Mouse (Mus musculus) cerebellum, adult 18-20 months (tissue): ENCODE data around the gene Slco2a1.
"Not testable (repeated sequence)": the region's sequence is repeated elsewhere in the genome, so short reads cannot be mapped to it uniquely, and the experiment has no call there.

Experiments used
- DNase-seq, 2 experiments: peaks; one replicate each; pipeline ENCODE4 v3.0.0; 2021

Gene Slco2a1

DNA sequence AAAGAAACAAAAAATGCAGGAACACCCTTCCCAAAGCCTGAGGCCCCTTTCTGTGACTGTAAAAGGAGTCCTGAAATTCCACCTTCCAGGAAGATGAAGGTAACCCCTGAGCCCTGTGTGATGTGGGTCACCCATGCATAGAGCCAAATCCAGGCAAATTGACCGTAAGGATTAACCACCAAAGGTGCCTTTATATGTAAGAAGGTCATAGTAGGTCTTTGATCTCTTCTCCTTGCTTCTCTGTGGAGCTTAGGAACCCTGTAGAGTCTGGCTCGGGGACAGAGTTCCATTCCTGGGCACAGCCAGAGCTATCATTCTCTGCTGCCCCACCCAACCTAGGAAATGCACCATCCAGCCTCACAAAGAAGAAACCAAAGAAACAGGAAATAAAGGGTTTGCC lies 100.1 kb downstream of the Slco2a1 start:
- DNase-seq = no peak

DNA sequence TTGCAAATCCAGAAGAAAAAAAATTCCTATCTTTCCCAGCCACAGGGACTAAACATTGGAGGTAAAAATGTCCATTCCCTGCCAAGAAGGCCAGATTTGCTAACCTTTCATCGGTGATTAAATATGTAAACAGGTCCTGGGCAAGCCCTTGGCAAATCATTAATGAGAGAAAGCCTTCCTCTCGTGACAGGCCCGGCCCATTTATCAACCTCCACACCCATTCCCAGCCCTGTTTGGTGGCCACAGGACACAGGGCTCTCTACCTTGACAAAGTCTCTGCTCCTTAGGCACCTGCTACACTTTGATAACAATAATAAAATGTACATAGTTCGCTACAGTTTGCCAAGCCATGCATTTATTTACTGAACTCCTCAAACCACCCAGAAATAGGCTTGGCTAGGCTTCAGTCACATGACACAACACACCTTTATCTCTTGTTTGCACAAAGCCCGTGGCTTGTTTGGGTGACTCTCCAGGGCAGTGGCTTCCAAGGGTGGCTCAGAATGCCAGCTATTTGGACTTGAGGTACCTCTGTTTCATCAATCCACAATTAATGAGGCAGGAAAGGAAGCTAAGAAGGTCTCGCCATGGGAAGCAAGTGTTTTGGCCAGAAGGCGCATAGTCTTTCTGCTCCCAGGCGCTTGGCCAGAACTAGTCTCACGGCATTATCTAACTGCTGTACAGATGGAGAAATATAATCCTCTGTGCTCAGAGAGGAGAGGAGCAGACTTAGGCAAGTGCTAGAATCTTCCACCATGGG lies 101.8 kb downstream of the Slco2a1 start:
- DNase-seq = peak; percentile 79 to 86

DNA sequence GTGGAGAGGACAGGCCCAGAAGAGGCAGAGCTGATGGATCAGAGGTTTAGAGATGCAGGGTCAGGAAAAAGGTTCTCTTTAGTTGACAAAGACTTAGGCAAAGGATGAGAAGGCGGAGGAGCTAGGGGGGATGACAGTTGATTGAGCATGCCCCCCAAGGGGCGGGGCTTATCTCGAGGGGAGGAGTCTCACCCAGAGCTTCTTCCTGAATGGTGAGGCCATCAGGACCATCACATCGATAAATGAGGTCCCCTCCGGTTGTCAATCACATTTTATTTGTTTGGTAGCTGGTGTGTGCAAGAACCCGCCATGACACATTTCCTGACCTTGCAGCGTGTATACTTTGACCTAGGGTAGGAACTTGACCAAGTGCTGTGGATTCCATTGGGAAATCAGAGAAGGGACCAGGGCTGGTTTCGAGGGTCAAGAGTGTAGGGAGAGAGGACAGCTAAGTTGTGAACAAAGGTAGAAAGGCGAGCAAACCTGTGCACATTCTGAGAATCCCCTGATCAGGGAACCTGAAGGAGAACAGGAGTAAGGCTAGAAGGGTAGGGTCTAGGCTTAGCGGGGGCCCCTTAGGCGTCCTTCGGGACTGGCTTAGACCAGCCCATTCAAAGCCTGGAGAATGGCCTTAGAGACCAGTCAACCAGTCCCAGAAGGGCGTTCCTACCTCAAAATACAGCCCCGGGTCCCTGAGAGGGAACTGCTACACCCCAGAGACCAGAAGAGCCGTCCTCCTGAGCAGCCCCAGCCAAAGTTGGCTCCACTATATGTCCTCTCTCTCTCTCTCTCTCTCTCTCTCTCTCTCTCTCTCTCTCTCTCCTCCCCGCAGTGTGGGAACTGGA lies 102.7 kb downstream of the Slco2a1 start:
- no peak for DNase-seq

DNA sequence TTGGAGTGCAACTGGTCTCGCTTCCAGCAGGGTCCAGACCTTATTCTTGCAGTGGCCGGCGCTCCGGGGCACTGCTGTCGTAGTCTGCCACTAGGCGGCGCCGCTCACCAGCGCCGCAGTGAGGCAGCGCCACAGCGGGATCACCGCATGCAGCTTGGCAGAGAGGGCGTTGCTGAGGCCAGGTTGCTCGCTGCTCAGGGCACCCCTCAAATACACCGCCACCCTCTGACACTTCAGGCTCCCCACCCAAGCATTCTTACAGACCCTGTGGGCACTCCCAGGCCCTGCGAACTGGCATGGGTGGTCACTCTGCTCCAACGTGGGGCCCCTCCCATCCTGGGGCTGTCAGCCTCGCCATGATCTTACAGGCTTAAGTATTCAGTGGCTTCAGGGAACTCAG lies 103.7 kb downstream of the Slco2a1 start:
- DNase-seq = peak; percentile 83 to 94

DNA sequence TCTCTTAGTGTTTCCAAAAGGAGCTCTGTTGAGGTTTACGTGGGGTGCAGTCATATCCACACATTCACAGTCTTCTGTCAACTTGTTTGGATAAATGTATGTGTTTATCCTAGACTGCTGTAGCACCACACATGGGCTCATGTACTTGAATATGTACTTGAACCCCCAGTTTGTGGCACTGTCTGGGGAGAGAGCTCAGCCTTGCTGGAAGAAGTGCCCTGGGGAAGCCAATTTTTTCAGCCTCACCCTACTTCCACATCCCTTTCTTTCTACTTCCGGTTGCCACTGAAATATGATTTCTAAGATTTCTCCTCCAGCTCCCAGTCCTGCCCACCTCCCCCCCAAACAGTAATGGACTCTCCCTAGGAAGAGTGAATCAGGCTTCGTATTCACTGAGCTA lies 105.2 kb downstream of the Slco2a1 start:
- no peak for DNase-seq

DNA sequence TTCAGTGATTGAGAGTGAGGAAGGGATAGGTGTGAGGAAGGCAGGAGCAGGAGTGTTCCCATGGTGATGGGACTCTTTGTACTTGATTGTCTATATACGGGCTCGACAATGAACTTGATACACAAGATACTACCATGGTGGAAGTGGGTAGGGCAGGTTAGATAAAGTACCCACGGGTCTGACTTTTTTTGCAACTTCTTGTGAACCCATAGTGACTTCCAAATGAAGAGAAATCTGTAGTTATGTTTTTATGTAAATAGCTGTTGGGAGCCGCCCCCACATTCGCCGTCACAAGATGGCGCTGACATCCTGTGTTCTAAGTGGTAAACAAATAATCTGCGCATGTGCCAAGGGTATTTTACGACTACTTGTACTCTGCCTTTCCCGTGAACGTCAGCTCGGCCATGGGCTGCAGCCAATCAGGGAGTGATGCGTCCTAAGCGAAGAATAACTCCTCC lies 119.9 kb downstream of the Slco2a1 start:
- not testable (repeated sequence) for DNase-seq

DNA sequence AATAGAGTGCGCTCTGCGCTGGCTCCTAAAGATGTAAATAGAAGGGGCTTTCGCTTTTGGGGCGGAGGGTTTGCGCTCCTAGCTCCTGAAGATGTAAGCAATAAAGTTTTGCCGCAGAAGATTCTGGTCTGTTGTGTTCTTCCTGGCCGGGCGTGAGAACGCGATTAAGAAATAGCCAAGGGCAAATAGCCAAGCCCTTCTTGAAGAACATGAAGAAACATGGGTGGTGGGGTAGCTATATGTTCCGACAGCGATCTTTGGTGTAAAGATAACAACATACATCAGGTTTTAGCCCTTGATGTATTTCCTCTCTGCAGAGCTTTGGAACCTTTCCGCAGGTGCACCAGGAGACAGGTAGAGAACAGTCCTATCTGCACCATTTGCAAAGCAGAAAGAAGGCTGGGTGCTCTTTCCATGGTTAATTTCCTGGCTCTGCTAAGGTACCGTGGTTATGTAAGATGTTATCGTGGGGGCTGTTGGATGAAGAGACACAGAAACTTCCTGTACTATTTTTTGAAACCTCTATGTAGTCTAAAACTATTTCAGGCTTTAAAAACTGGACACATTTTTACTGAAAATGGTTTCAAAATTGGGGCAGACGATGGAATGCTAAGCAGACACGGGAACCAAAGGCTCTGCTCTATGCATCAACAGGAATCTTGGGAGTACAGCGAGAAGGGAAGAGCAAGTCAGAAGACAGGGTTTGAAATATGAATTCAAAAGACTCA lies 120.6 kb downstream of the Slco2a1 start:
- no peak for DNase-seq

DNA sequence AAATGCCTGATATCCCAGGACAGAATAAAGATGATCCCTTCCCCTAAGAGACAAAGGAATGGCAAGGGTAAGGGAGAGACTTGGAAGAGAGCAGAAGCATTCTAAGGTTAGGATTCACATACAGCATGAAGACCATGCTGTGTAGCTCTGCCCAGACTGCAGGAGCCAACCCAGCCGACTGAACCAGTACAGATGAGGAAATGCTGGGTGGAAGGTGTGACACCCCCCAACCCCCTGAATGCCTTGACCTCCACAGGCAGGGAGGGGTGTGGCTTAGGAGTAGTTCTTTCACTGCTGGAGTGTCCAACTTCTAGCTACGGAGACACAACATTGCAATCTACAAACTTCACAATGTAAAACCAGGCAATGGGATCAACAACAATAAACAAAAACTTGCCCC lies 121.4 kb downstream of the Slco2a1 start:
- no peak for DNase-seq

DNA sequence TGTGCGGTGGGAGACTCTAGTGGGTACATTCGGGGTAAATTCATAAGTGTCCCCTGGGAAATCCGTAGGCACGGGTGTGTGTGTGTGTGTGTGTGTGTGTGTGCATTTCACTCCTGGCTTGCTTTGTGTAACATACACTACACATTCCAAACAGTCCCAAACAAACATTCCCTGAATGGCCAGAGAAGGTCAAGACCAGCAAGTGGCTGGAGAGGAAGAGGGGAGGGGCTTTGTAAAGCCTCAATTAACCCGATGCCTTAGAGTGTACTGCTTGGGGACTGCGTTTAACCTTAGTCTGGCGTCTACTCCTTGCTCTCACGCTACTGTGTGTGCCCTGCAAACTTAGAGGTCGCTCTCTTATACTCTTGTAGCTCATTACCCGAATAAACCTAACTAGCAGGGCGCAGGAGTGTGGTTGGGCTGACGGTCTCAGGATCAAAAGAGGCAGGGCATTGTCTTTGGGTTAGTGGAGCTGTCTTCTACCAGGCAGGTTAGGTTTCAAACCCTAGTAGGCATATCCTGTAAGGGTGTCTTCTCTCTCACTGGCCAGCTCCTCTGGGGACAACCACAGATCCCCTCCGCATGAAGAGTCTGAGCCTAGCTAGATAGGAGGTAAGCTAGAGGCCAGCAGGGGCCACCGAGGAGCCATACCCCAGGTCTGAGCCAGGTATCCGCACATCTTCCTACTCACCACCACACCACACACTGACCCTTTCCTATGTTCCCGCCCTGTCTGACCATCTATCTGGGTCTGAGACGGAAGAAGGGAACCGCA lies 122.4 kb downstream of the Slco2a1 start:
- DNase-seq = no peak

DNA sequence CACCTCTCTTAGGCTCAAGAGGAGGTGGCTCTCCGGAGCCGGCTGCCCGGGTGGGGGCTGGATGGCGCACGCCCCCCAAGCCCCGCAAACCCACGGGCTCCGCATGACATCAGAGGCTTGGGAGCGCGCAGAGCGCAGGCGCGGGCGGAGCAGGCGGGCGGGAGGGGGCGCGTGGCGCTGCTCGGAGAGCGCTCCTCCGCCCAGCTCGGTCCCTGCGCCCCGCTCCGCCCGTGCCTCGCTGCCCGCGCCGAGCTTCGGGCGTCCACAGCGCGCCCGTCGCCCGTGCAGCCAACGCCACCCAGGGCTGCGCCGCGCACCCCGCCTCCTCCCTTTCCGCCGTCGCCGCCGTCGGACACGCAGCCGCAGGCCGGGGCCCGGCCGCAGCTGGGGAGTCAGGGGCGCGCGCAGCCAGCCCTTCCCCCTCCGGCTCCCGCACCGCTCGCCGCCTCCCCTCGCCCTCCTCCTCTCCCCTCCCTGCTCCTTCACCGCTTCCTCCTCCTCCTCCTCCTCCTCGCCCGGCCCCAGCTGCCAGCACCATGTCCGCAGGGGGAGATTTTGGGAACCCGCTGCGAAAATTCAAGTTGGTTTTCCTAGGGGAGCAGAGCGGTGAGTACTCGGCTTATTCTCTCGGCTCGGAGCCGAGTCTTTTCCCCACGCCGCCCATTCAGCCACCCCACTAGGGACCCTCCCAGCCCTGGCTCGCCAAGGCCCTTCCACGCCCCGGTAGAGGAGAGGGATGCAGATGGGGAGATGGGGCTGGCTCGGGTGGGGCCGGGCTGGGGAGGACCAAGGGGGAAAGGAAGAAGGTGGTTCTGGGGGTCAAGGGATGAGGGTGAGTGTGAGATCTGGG lies 123.3 kb downstream of the Slco2a1 start, which contains the start of gene Rab6b:
Gene Rab6b, plus strand, starts transcription at position 167 of the 850 bp plus-strand sequence.
- peak; percentile 84 to 91 for DNase-seq

DNA sequence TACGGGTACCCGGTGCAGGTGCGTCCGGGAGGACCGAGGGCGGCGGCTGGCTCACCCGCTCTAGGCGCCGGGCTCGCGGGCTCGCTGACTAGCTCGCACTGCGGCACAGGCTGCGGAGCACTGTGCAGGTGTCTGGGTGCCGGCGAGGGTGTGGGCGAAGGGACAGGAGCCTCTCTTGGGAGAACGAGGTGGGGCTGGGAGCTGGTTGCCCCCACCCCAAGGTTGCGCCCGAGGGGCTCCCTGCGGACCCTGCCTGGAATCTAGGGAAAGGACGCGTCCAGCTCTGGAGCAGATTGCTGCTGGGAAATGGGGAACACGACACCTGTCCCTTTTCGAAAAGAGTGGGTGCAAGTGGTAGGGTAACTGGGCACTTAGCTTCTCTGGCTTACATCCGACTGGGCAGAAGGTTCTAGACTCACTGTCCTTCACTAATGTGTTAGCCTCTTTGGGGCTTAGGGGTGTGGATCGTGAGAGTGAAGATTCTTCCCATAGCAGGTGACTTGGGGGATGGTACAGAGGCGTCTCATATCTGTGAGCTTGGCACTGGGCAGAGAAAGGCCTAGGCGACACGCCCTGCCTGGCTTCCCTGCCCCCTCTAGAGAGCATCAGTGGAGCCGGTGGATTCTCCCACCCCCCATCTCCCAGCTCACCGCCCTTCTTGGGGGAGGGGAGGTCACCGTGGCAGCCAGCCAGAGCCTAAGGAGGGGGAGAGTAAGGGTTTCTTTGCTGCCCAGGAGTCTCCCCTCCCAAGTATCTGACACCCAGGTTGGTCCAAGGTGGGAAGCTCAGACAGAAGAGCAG lies 124.2 kb downstream of the Slco2a1 start:
- peak; percentile 60 to 74 for DNase-seq

DNA sequence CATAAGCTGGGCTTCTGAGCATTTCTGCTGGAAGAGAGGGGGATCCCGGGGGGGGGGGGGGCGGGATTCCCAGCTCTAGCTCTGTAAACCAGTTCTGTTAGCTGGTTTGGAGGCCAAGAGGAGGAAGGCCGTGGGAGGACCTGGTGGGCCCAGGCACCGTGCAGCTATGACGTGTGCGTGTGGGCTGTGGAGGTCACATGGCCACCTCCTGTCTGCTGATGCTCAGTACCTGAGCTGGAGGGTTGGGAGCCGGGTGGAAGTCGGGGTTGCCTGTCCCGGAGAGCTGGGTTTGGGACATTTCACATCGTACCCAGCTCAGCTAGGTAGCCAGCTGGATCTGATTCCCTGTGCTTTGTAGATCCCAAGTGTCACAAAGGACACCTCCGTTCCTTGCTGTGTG lies 124.8 kb downstream of the Slco2a1 start:
- DNase-seq = peak; percentile 57 to 64

DNA sequence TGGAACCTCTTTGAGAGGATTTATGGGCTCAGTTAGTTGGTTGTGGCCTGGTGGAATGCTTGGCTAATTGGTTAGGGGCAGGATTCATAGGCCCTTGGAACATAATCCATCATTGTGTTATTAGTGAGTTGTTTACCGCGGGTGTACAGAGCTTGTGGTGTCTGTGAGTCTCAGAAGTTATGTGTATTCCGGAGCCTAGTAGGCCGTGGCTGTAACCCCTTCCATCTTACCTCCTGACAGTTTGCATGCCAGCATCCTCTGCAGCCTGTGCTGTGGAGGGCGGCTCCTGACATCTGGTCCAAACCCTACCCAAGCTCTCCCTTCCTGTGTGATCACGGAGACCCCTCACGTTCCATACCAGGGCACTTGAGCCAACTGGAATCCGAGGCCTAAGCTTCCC lies 125.8 kb downstream of the Slco2a1 start:
- DNase-seq = no peak

DNA sequence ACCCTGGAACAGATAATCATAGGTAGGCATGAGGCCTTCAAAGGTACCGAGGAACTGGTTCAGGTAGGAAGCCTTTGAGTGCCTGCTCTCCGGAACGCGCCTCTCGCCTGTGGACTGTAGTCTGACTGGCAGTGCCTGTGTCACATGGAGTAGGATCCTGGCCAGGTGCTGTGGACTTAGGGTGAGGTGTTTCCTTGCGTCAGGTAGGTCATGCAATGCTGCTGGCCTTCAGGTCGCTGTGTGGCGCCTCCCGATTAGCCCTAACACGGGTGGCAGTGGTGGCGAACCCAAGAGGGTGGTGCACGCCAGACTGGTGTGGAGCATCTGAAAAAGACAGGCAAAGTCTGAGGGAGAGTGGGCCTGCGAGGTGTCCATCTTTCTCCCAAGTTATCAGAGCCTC lies 126.4 kb downstream of the Slco2a1 start:
- no peak for DNase-seq

DNA sequence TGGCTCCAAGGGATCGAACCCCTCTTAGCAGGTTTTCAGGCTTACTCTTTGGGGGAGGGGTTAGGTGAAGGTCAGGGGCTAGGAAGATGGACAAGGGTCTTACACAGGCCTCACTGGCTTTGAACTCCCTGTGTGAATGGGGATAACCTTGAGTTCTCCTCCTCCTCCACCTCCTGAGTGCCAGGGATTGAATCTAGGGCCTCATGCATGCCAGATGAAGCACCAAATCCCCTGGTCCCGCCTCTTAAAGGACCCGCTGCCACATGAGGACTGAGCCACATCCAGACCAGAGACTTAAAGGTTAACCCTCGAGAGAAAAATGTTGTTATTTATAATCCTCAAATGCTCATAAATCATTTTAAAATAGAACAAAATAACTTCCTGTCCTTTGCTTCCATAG lies 128.4 kb downstream of the Slco2a1 start:
- no peak for DNase-seq

DNA sequence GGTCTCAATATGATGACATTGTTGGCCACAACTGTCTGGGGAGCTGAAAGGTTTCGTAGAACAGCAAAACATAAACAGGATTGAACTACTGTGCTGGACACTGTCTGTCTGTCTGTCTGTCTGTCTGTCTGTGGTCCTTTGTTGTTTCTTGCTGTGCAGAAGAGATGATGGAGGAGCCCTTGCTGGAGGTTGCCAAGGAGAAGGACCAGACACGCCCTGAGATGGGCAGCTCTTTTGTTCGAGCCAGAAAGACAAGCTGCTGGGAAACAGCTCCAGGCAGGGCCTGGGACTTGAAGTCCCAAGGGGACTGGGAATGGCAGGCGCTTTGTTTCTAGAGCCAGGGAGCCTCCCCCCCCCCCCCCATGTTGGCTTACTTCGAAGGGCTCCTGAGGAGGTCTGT lies 129.0 kb downstream of the Slco2a1 start:
- no peak for DNase-seq

DNA sequence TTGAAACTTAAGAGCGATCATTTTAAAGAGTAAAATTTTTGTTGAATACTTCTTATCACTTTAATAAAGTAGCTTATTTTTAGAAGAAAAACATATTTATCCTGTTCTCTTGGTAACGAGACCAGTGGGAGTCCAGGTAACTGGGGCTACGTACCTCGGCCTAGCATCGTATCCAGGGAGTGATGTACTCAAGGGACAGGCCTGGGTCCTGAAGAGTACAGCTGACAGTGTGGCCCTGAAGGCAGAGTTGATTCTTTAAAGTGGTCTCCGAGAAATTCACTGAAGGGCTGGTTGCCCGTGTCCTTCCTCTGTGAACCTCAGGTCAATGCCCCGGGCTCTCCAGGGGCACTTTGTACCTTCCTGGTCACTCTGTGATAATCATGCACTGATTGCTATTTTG lies 129.4 kb downstream of the Slco2a1 start:
- no peak for DNase-seq

DNA sequence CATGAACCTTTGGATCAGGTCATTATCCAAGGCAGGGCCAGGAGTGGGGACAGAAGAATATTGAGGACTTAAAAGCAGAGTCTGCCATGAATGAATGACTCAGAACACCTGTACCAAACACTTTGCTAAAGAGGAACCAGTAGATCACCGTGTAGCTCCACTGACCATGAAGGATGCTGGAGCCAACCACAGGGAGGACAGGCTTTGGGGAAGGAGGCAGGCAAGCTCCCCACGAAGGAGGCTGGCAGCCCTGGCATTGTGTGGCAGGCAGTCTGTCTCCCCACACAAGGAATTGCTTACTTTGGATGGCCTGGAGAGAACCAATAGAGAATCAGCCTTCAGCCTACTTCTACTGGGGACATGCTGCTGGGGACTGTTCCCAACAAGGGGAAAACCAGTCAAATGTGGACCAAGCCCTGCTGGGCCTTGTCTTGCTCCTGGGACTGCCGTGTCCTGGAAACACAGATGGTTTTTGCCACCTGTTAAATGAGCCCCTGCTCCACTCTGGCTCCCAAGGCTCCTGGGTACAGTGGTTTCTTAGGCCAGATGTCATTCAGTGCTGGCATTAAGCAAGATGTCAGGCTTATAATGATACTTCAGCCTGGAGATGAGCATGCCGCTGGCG lies 130.3 kb downstream of the Slco2a1 start:
- peak in 1 of 2 experiments; percentile 46 for DNase-seq

DNA sequence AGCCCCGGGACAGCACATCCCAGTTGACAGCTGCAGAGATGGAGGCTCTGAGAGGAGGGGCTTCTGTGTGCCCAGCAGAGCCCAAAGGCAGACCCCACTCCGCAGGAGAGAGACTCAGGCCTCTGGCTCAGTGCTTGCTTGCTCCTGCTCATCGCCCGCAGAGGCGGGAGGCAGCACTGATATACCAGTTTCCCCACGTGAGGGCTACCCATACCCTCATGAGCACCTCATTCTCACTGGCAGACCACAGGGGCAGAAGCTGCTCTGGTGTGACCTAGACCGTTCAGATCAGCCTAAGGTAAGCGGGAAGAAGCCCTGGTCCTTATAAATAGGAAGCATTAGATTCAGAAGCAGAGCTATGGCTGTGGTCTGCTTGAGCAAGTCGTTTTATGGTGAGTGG lies 131.3 kb downstream of the Slco2a1 start:
- no peak for DNase-seq

DNA sequence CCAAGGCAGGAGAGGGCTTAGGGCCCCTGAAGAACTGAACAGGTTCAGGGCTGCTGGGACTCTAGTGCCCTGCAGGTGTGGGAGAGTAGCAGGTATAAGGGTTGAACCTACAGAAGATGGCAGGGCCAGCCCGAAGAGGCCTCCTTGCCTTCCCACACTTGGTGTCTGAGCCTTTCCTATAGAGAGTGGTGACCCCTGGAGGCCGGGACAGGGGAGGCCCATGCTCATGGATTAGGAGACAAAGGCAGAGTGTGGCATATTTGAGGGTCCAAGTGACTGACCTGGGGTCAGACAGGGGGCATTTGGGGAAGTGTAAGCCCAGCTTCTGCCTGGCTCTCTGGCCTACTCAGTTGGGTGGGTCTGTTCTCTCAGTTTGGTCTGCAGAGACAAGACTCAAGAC lies 131.7 kb downstream of the Slco2a1 start:
- DNase-seq = no peak
